Mouse (Mus musculus) lung, embryonic 16.5 days (tissue): ENCODE measurements around the gene Man2a1. TPM values are rescaled to one million over a fixed set of nuclear protein-coding genes. Genes with fewer than 3 reads are reported as not detected.

Source experiments
- ATAC-seq: fragments of 200-750 bp; cut with Nextera tagmentation; 2 replicates; pipeline ENCODE4 v1.8.0; 2017; ENCODE audit warnings: low read depth, mild to moderate bottlenecking, moderate library complexity
- H3K27ac ChIP-seq: fragments of 300-500 bp; sonication (generic); 2 replicates; pipeline ENCODE4 v1.5.1; 2014; ENCODE audit warnings: mild to moderate bottlenecking, control low read depth, low read length
- H3K27me3 ChIP-seq: fragments of 300-500 bp; sonication (generic); 2 replicates; pipeline ENCODE4 v1.6.1; 2014; ENCODE audit warnings: low read depth, low read length, mixed read lengths; ENCODE audit not compliant: control insufficient read depth, insufficient read depth
- H3K36me3 ChIP-seq: fragments of 300-500 bp; sonication (generic); 2 replicates; pipeline ENCODE4 v1.6.1; 2014; ENCODE audit warnings: low read length; ENCODE audit not compliant: control insufficient read depth, insufficient read depth
- H3K4me1 ChIP-seq: fragments of 300-500 bp; sonication (generic); replicated peaks from 2 replicates; pipeline ENCODE4 v1.6.1; 2014; ENCODE audit warnings: low read length, mixed read lengths; ENCODE audit not compliant: control insufficient read depth, insufficient read depth
- H3K4me2 ChIP-seq: fragments of 300-500 bp; sonication (generic); 2 replicates; pipeline ENCODE4 v1.6.1; 2014; ENCODE audit warnings: low read depth, low read length, control low read depth
- H3K4me3 ChIP-seq: fragments of 300-500 bp; sonication (generic); 2 replicates; pipeline ENCODE4 v1.5.1; 2014; ENCODE audit warnings: mild to moderate bottlenecking, low read length, control low read depth
- H3K9ac ChIP-seq: fragments of 300-500 bp; sonication (generic); 2 replicates; pipeline ENCODE4 v1.6.1; 2014; ENCODE audit warnings: low read length, control low read depth
- H3K9me3 ChIP-seq: fragments of 300-500 bp; sonication (generic); 2 replicates; pipeline ENCODE4 v1.6.1; 2016; ENCODE audit warnings: low read length; ENCODE audit not compliant: control insufficient read depth
- WGBS: fragments of 180-500 bp; shearing (Covaris S2); extraction: QIAGEN DNeasy Blood & Tissue Kit; methylation state at CpG from one replicate; pipeline ENCODE4 v1.1.7; 2014; 5-methylcytosine and 5-hydroxymethylcytosine counted together
- polyA plus RNA-seq: library from polyadenylated mRNA; unstranded; fragments of >200 nt; fragmentation: Nextera tagmentation; extraction: Ambion mirVana; gene quantifications from 2 replicates; pipeline ENCODE4 v1.2.1, GENCODE M21; 2015

Gene Man2a1
- polyA plus RNA-seq, 1 experiment from 2014 or later: 8.8 TPM

- no peak for ATAC-seq
Observed at GRCm38 (mm10) chr17:64668504-64668903, 68.0 kb downstream of the Man2a1 start.

GRCm38 (mm10) chr17:64674401-64674800 is 73.9 kb downstream of the Man2a1 start:
- Histone ChIP-seq H3K27me3 (no peaks in the 10 kb centered on the region), H3K27ac (no peak overlapping the region), H3K9ac (no peak overlapping the region), H3K4me3 (no peak overlapping the region), H3K9me3 (no peaks in the 10 kb centered on the region; the same call in 1 of the 2 replicates), H3K4me2 (no peak overlapping the region), H3K4me1 (peaks cover 10% of the 10 kb centered on the region), H3K36me3 (peaks cover 38% of the 10 kb centered on the region)
- no peak for ATAC-seq
- 89% methylated on average over 1 of the region's 1 CpGs for WGBS

More at GRCm38 (mm10) chr17:64668504-64668903, 68.0 kb downstream of the Man2a1 start:
- no peaks in the 10 kb centered on the region for H3K27me3 ChIP-seq
- WGBS: 76% methylated on average over 5 of the region's 5 CpGs
- no peak overlapping the region for H3K4me2 ChIP-seq
- no peak overlapping the region for H3K9ac ChIP-seq
- peaks cover 32% of the 10 kb centered on the region for H3K36me3 ChIP-seq
- no peak overlapping the region for H3K4me3 ChIP-seq
- H3K4me1 ChIP-seq: no peaks in the 10 kb centered on the region
- H3K9me3 ChIP-seq: no peaks in the 10 kb centered on the region
- H3K27ac ChIP-seq: no peak overlapping the region

GRCm38 (mm10) chr17:64674980-64675379 is 74.4 kb downstream of the Man2a1 start:
- Histone ChIP-seq H3K4me2 (no peak overlapping the region), H3K27ac (no peak overlapping the region), H3K4me3 (no peak overlapping the region), H3K27me3 (no peaks in the 10 kb centered on the region), H3K36me3 (peaks cover 32% of the 10 kb centered on the region), H3K9ac (no peak overlapping the region), H3K9me3 (no peaks in the 10 kb centered on the region; the same call in 1 of the 2 replicates), H3K4me1 (peaks cover 10% of the 10 kb centered on the region)
- WGBS: 75% methylated on average over 6 of the region's 6 CpGs
- no peak for ATAC-seq

- H3K4me1 ChIP-seq: peaks cover 10% of the 10 kb centered on the region
- H3K27me3 ChIP-seq: no peaks in the 10 kb centered on the region
- H3K4me2 ChIP-seq: no peak overlapping the region
- no peak overlapping the region for H3K4me3 ChIP-seq
- no peaks in the 10 kb centered on the region; the same call in 1 of the 2 replicates for H3K9me3 ChIP-seq
- no peak overlapping the region for H3K9ac ChIP-seq
- peak; percentile 98 for ATAC-seq
- H3K36me3 ChIP-seq: peaks cover 20% of the 10 kb centered on the region
- 27% methylated on average over 10 of the region's 10 CpGs for WGBS
- H3K27ac ChIP-seq: peak overlapping the region; percentile 4; the same call in 1 of the 2 replicates
Observed at GRCm38 (mm10) chr17:64676735-64677469, 76.4 kb downstream of the Man2a1 start.

GRCm38 (mm10) chr17:64681461-64681860 is 80.9 kb downstream of the Man2a1 start:
- Histone ChIP-seq H3K9me3 (no peaks in the 10 kb centered on the region), H3K36me3 (peaks cover 4% of the 10 kb centered on the region; the same call in 1 of the 2 replicates), H3K27me3 (no peaks in the 10 kb centered on the region), H3K4me2 (no peak overlapping the region), H3K4me3 (no peak overlapping the region), H3K9ac (no peak overlapping the region), H3K27ac (no peak overlapping the region), H3K4me1 (peaks cover 16% of the 10 kb centered on the region)
- WGBS: 88% methylated on average over 3 of the region's 3 CpGs
- no peak for ATAC-seq

GRCm38 (mm10) chr17:64681927-64682326 is 81.4 kb downstream of the Man2a1 start:
- Histone ChIP-seq H3K36me3 (peaks cover 4% of the 10 kb centered on the region; the same call in 1 of the 2 replicates), H3K9me3 (no peaks in the 10 kb centered on the region), H3K9ac (no peak overlapping the region), H3K4me2 (no peak overlapping the region), H3K27me3 (no peaks in the 10 kb centered on the region), H3K4me3 (no peak overlapping the region), H3K4me1 (peaks cover 12% of the 10 kb centered on the region), H3K27ac (no peak overlapping the region)
- ATAC-seq: peak; percentile 62
- WGBS: 12% methylated on average over 2 of the region's 2 CpGs

GRCm38 (mm10) chr17:64684088-64684487 is 83.6 kb downstream of the Man2a1 start:
- Histone ChIP-seq H3K4me1 (peaks cover 7% of the 10 kb centered on the region), H3K4me3 (no peak overlapping the region), H3K9me3 (no peaks in the 10 kb centered on the region), H3K27ac (no peak overlapping the region), H3K27me3 (no peaks in the 10 kb centered on the region), H3K4me2 (no peak overlapping the region), H3K36me3 (peaks cover 4% of the 10 kb centered on the region; the same call in 1 of the 2 replicates), H3K9ac (no peak overlapping the region)
- no peak for ATAC-seq
- 94% methylated on average over 4 of the region's 4 CpGs for WGBS

- H3K4me1 ChIP-seq: peaks cover 7% of the 10 kb centered on the region
Observed at GRCm38 (mm10) chr17:64685216-64685903, 84.8 kb downstream of the Man2a1 start.

GRCm38 (mm10) chr17:64689614-64690013 is 89.1 kb downstream of the Man2a1 start:
- Histone ChIP-seq H3K9ac (no peak overlapping the region), H3K27me3 (no peaks in the 10 kb centered on the region), H3K9me3 (0 out of 2 replicates have a peak, but pooled peaks cover 10% of the 10 kb centered on the region), H3K36me3 (peaks cover 13% of the 10 kb centered on the region), H3K4me2 (no peak overlapping the region), H3K27ac (no peak overlapping the region), H3K4me1 (peaks cover 6% of the 10 kb centered on the region; the same call in 1 of the 2 replicates), H3K4me3 (no peak overlapping the region)
- WGBS: 97% methylated on average over 3 of the region's 3 CpGs
- ATAC-seq: no peak

More at GRCm38 (mm10) chr17:64685216-64685903, 84.8 kb downstream of the Man2a1 start:
- Histone ChIP-seq H3K4me2 (no peak overlapping the region), H3K27ac (no peak overlapping the region), H3K9me3 (0 out of 2 replicates have a peak, but pooled peaks cover 6% of the 10 kb centered on the region), H3K27me3 (no peaks in the 10 kb centered on the region), H3K4me3 (no peak overlapping the region), H3K9ac (no peak overlapping the region), H3K36me3 (peaks cover 8% of the 10 kb centered on the region)
- ATAC-seq: peak; percentile 54; the same call in 1 of the 2 replicates
- WGBS: 63% methylated on average over 6 of the region's 6 CpGs
